Mouse (Mus musculus) forebrain, embryonic 15.5 days (tissue): Measurements from ENCODE around the gene Trip6. TPM values are rescaled to one million over a fixed set of nuclear protein-coding genes. Genes with fewer than 3 reads are reported as not detected.

Source experiments
- ATAC-seq: fragments of 200-750 bp; cut with Nextera tagmentation; replicated peaks from 2 replicates; pipeline ENCODE4 v1.8.0; 2017; ENCODE audit warnings: mild to moderate bottlenecking, moderate TSS enrichment, moderate library complexity
- H3K27ac ChIP-seq: fragments of 300-500 bp; sonication (generic); replicated peaks from 2 replicates; pipeline ENCODE4 v1.5.1; 2015; ENCODE audit warnings: mild to moderate bottlenecking, inconsistent platforms
- H3K27me3 ChIP-seq: fragments of 300-500 bp; sonication (generic); 2 replicates; pipeline ENCODE4 v1.6.1; 2015; ENCODE audit warnings: inconsistent platforms
- H3K36me3 ChIP-seq: fragments of 300-500 bp; sonication (generic); 2 replicates; pipeline ENCODE4 v1.6.1; 2015; ENCODE audit warnings: mild to moderate bottlenecking, inconsistent platforms
- H3K4me1 ChIP-seq: fragments of 300-500 bp; sonication (generic); 2 replicates; pipeline ENCODE4 v1.6.1; 2015; ENCODE audit warnings: inconsistent platforms
- H3K4me2 ChIP-seq: fragments of 300-500 bp; sonication (generic); replicated peaks from 2 replicates; pipeline ENCODE4 v1.6.1; 2015; ENCODE audit warnings: mild to moderate bottlenecking, inconsistent platforms
- H3K4me3 ChIP-seq: fragments of 300-500 bp; sonication (generic); 2 replicates; pipeline ENCODE4 v1.5.1; 2015; ENCODE audit warnings: mild to moderate bottlenecking, inconsistent platforms
- H3K9ac ChIP-seq: fragments of 300-500 bp; sonication (generic); replicated peaks from 2 replicates; pipeline ENCODE4 v1.6.1; 2015; ENCODE audit warnings: mild to moderate bottlenecking, inconsistent platforms
- H3K9me3 ChIP-seq: fragments of 300-500 bp; sonication (generic); 2 replicates; pipeline ENCODE4 v1.6.1; 2016; ENCODE audit warnings: inconsistent platforms
- WGBS: fragments of 180-500 bp; shearing (Covaris S2); methylation state at CpG from one replicate; pipeline ENCODE4 v1.1.7; 2015; ENCODE audit warnings: mixed read lengths; 5-methylcytosine and 5-hydroxymethylcytosine counted together
- polyA plus RNA-seq: library from polyadenylated mRNA; unstranded; fragments of >200 nt; fragmentation: Nextera tagmentation; extraction: Ambion mirVana; gene quantifications from 2 replicates; pipeline ENCODE4 v1.2.1, GENCODE M21; 2015

The Trip6 gene
- polyA plus RNA-seq, 1 experiment from 2014 or later: 19.1 TPM

GRCm38 (mm10) chr5:137293839-137294743 is 20.1 kb downstream of the Trip6 start, which contains the start of gene Ufsp1:
TSS of gene Ufsp1 (plus strand) at chr5:137294629.
- 0% methylated on average over 52 of the region's 52 CpGs for WGBS
- ATAC-seq: peak; percentile 97
- H3K4me3 ChIP-seq: peak within 1 kb of the TSS; percentile 61
- peak within 1 kb of the TSS; percentile 89 for H3K27ac ChIP-seq
- peak within 1 kb of the TSS; percentile 100 for H3K4me2 ChIP-seq
- no peaks in the 10 kb centered on the region for H3K9me3 ChIP-seq
- peak within 1 kb of the TSS; percentile 82 for H3K9ac ChIP-seq
- peaks cover 41% of the 10 kb centered on the region for H3K36me3 ChIP-seq
- peaks cover 16% of the 10 kb centered on the region for H3K27me3 ChIP-seq
- H3K4me1 ChIP-seq: peaks cover 25% of the 10 kb centered on the region

- H3K36me3 ChIP-seq: peaks cover 33% of the 10 kb centered on the region
- H3K9ac ChIP-seq: peak overlapping the region; percentile 82
- H3K4me2 ChIP-seq: peak overlapping the region; percentile 100
- under 1% methylated on average over 15 of the region's 15 CpGs for WGBS
- peaks cover 19% of the 10 kb centered on the region for H3K27me3 ChIP-seq
- no peaks in the 10 kb centered on the region for H3K9me3 ChIP-seq
- peak overlapping the region; percentile 61 for H3K4me3 ChIP-seq
- H3K27ac ChIP-seq: peak overlapping the region; percentile 89
- no peak for ATAC-seq
- peaks cover 32% of the 10 kb centered on the region for H3K4me1 ChIP-seq
Observed at GRCm38 (mm10) chr5:137293282-137293681, 20.9 kb downstream of the Trip6 start.

- ATAC-seq: no peak
- H3K9me3 ChIP-seq: no peaks in the 10 kb centered on the region
- peaks cover 46% of the 10 kb centered on the region for H3K4me1 ChIP-seq
- 83% methylated on average over 15 of the region's 15 CpGs for WGBS
- H3K27me3 ChIP-seq: peaks cover 27% of the 10 kb centered on the region
- H3K36me3 ChIP-seq: peaks cover 15% of the 10 kb centered on the region
- H3K4me2 ChIP-seq: no peak overlapping the region
- H3K4me3 ChIP-seq: no peak overlapping the region
- H3K9ac ChIP-seq: no peak overlapping the region
- H3K27ac ChIP-seq: no peak overlapping the region
Observed at GRCm38 (mm10) chr5:137291381-137291926, 22.8 kb downstream of the Trip6 start.

GRCm38 (mm10) chr5:137290677-137291076 is 23.5 kb downstream of the Trip6 start:
- no peak overlapping the region for H3K27ac ChIP-seq
- ATAC-seq: no peak
- WGBS: 22% methylated on average over 15 of the region's 15 CpGs
- peaks cover 27% of the 10 kb centered on the region for H3K27me3 ChIP-seq
- no peak overlapping the region for H3K9ac ChIP-seq
- H3K36me3 ChIP-seq: peaks cover 7% of the 10 kb centered on the region
- H3K9me3 ChIP-seq: no peaks in the 10 kb centered on the region
- peaks cover 46% of the 10 kb centered on the region for H3K4me1 ChIP-seq
- H3K4me2 ChIP-seq: no peak overlapping the region
- no peak overlapping the region for H3K4me3 ChIP-seq

- peak overlapping the region; percentile 97 for H3K4me2 ChIP-seq
- no peak overlapping the region for H3K27ac ChIP-seq
- H3K9ac ChIP-seq: no peak overlapping the region
- H3K36me3 ChIP-seq: no peaks in the 10 kb centered on the region
- no peak for ATAC-seq
- WGBS: 61% methylated on average over 13 of the region's 13 CpGs
- peaks cover 27% of the 10 kb centered on the region for H3K27me3 ChIP-seq
- H3K4me3 ChIP-seq: peak overlapping the region; percentile 53
- H3K4me1 ChIP-seq: peaks cover 39% of the 10 kb centered on the region
- H3K9me3 ChIP-seq: no peaks in the 10 kb centered on the region
Observed at GRCm38 (mm10) chr5:137289591-137290365, 24.4 kb downstream of the Trip6 start.

GRCm38 (mm10) chr5:137288999-137289470 is 25.2 kb downstream of the Trip6 start:
- Histone ChIP-seq H3K9me3 (no peaks in the 10 kb centered on the region), H3K36me3 (no peaks in the 10 kb centered on the region), H3K4me1 (peaks cover 36% of the 10 kb centered on the region), H3K27me3 (peaks cover 27% of the 10 kb centered on the region), H3K4me3 (peak overlapping the region; percentile 53), H3K27ac (no peak overlapping the region), H3K4me2 (peak overlapping the region; percentile 97), H3K9ac (0 out of 2 replicates have a peak overlapping the region, but pooled peaks have one; percentile 7)
- no peak for ATAC-seq
- 1% methylated on average over 25 of the region's 25 CpGs for WGBS

- Histone ChIP-seq H3K27me3 (peaks cover 27% of the 10 kb centered on the region), H3K9ac (peak overlapping the region; percentile 40), H3K4me1 (peaks cover 27% of the 10 kb centered on the region), H3K9me3 (no peaks in the 10 kb centered on the region), H3K4me2 (peak overlapping the region; percentile 97), H3K36me3 (no peaks in the 10 kb centered on the region), H3K4me3 (peak overlapping the region; percentile 53), H3K27ac (0 out of 2 replicates have a peak overlapping the region, but pooled peaks have one; percentile 36)
- WGBS: under 1% methylated on average over 50 of the region's 65 CpGs
- peak; percentile 15; the same call in 1 of the 2 replicates for ATAC-seq
Observed at GRCm38 (mm10) chr5:137287953-137288743, 26.1 kb downstream of the Trip6 start.

- Histone ChIP-seq H3K4me3 (peak within 1 kb of the TSS; percentile 53), H3K36me3 (no peaks in the 10 kb centered on the region), H3K9me3 (no peaks in the 10 kb centered on the region), H3K4me2 (peak within 1 kb of the TSS; percentile 97), H3K4me1 (peaks cover 21% of the 10 kb centered on the region), H3K27me3 (peaks cover 27% of the 10 kb centered on the region), H3K9ac (peak within 1 kb of the TSS; percentile 40), H3K27ac (peak within 1 kb of the TSS; percentile 36; the same call in 1 of the 2 replicates)
- under 1% methylated on average over 40 of the region's 40 CpGs for WGBS
- ATAC-seq: peak; percentile 66
Observed at GRCm38 (mm10) chr5:137287032-137287952, 26.9 kb downstream of the Trip6 start, which contains the start of gene Ache. TSS of gene Ache (plus strand) at chr5:137287519.

- Histone ChIP-seq H3K27ac (peak overlapping the region; percentile 32; the same call in 1 of the 2 replicates), H3K9ac (peak overlapping the region; percentile 40; the same call in 1 of the 2 replicates), H3K27me3 (peaks cover 27% of the 10 kb centered on the region), H3K4me1 (peaks cover 21% of the 10 kb centered on the region), H3K4me3 (peak overlapping the region; percentile 53), H3K9me3 (no peaks in the 10 kb centered on the region), H3K4me2 (peak overlapping the region; percentile 97), H3K36me3 (no peaks in the 10 kb centered on the region)
- WGBS: under 1% methylated on average over 16 of the region's 16 CpGs
- ATAC-seq: peak; percentile 75
Observed at GRCm38 (mm10) chr5:137286655-137287031, 27.6 kb downstream of the Trip6 start.

- Histone ChIP-seq H3K27ac (no peak overlapping the region), H3K36me3 (no peaks in the 10 kb centered on the region), H3K4me1 (peaks cover 21% of the 10 kb centered on the region), H3K9ac (no peak overlapping the region), H3K9me3 (no peaks in the 10 kb centered on the region), H3K4me2 (no peak overlapping the region; the same call in 1 of the 2 replicates), H3K27me3 (peaks cover 27% of the 10 kb centered on the region), H3K4me3 (no peak overlapping the region)
- WGBS: 62% methylated on average over 7 of the region's 7 CpGs
- no peak for ATAC-seq
Observed at GRCm38 (mm10) chr5:137285986-137286385, 28.2 kb downstream of the Trip6 start.
